Mouse (Mus musculus) cerebral cortex, adult 2 months (tissue): Measurements from ENCODE around the gene Drc1.

Experiments used
- WGBS: fragments of 180-500 bp; shearing (Covaris S2); methylation state at CpG from one replicate; pipeline ENCODE4 v1.1.7; 2018; 5-methylcytosine and 5-hydroxymethylcytosine counted together

Drc1 gene

DNA sequence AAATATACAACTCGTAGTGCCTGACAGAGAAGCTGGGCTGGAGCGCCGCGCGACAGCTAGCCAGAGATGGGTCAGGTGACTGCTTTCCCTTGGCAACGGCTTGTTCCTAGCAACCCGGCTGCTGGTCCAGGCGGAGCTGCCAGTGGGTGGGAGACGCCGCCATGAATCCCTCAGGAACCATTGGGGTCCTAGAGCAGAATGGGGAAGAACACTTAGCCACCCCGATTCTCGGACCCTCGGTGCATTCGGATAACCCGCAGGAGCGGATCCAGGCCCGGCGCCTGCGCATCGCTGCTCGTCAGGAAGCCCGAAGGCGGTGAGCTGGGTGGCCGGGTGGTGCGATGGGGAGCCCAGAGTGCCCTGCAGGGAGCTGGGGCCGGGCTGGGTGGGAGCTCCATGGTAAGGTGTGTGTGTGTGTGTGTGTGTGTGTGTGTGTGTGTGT, at the start of gene Drc1:
Gene Drc1 (plus strand): TSS at position 98 of the 442 bp plus-strand sequence.
- 1% methylated on average over 26 of the region's 26 CpGs for WGBS

- 17% methylated on average over 16 of the region's 16 CpGs for WGBS
Measured at GRCm38 (mm10) chr5:30231891-30232270, 49.3 kb upstream of the Drc1 start.

DNA sequence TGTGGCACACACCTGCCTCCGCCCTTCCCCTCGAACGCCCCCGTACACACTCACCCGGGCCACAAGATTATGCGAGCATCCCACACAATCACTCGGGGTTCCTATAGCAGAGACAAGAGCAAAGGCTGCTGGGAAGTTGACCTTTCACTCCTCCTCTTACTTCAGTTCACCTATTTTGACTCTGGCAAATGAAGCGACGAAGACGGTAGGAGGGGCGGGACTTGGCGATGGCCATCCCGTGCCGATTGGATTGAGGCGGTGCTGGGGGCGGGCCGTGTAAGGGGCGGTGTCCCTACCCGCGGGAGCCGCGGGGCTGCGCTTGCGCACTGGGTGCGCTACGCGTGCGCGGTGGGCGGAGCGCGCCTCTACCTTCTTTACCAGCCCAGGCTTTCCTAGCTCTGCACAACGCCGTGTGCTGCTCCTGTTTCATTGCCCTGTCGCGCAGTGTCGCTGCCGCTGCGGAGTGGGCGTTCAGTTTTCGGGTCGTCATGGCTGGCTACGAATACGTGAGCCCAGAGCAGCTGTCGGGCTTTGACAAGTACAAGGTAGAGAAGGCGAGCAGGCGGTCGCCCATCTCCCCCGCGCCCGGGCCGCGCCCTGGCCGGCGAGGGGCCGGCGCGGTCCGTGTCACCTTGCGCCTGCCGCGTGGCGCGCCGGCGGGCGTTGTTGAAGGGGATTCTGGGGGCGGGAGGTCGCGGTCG, 48.8 kb upstream of the Drc1 start, which contains the start of gene Selenoi:
Gene Selenoi (plus strand): TSS at position 311 of the 701 bp plus-strand sequence.
- WGBS: 6% methylated on average over 71 of the region's 71 CpGs

- 4% methylated on average over 15 of the region's 15 CpGs for WGBS
Measured at GRCm38 (mm10) chr5:30233042-30233441, 48.1 kb upstream of the Drc1 start.

DNA sequence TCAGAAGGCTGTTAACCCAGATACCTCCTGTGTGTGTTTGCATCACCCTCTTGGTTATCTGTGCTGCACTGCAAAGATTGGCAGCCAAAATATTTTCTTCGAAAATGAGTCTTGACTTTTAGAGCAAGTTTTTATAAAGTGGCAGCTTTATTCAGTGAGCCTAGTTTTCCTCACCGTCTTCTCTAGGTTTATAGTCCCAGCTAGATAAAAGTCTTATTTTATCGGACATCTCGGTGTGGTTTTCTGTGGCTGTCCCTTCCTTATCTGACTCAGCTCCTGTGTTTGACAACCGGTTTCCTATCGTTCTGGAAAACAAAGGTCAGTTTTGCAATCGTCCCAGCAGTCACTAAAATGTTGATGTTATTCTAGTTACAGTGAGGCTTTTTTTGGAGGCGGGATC, 47.2 kb upstream of the Drc1 start:
- WGBS: 33% methylated on average over 8 of the region's 8 CpGs

GRCm38 (mm10) chr5:30235641-30236126, 45.5 kb upstream of the Drc1 start:
- 93% methylated on average over 2 of the region's 2 CpGs for WGBS

DNA sequence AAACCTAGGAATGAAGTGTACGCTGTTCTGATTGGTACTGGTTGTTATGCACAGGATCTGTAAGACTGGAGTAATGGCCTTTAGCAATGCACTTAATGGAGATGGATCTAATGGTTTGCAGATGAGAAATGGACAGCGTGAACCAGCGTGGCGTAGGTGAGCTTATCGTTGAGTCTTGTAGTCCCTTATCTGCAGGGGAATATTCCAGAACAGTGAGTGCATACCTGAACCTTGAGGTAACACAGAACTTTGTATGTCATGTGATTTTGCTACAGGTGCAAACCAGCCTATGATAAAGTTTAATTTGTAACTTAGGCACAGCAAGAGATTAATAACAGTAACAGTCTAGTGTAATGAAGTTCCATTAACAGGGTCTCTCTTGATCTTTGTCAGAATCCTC, 42.7 kb upstream of the Drc1 start:
- over 99% methylated on average over 5 of the region's 5 CpGs for WGBS

- 78% methylated on average over 7 of the region's 7 CpGs for WGBS
Measured at GRCm38 (mm10) chr5:30240552-30240951, 40.6 kb upstream of the Drc1 start.

DNA sequence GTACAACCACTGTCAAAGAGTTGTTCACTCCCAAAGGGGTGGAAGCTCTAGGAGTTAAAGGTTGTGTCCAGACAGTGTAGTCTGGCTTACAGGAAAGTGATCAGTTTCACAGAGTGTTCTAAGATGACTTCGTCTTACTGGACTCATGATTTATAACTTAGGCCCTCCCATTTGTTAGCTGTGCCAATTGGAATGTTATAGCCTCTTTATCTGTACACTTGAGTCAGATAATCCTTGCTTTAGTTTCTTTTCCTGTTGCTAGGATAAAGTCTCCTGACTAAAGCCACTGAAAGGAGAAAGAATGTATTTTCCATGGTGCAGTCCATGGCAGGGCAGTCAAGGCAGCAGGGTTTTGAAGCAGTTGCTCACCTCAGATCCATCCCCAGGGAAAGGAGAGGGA, 38.8 kb upstream of the Drc1 start:
- WGBS: 64% methylated on average over 1 of the region's 1 CpGs

DNA sequence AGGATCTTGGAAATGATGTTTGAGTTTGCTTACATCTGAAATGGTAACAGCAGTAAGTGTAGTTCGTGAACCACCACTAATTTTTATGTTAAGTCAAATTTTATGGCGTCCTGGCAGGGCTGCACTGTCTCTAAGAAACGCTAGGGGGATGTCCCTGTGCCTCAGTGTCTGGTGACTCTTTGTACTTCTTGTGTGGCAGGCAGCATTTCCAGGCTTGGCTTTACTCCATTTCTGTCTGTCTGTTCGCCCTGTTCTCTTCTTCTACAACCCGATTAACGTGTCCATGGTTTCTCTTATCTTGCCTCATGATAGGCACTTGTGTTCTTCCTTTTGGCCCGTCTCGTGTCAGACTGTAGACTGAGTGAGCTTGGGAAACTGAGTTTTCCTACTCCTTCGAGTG, 37.4 kb upstream of the Drc1 start:
- WGBS: 54% methylated on average over 9 of the region's 9 CpGs

DNA sequence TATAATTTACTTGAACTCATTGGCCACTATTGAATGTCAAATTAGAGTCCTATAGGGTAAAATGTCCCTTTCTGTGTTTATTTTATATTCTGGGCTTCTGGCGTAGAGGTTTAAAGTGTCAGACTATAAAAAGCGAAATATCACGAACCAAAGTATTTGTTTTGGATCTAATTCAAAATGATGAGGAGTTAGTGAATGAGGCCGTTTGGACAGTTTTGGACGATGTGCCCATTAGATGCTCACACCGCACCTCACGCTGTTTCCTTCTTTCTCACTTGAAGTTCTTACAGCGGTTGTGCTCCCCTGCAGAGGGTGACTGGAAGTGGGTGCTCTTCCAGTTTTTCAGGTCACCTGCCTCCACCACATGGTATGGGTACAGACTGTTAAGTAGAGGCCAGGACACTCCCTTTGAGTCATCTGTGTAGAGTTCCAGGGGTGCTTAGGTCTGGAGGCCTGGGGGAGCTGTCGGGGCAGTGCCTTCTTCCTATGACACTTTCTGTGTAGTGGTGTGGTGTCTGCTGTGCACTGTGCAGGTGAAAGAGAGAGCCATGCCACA, 35.2 kb upstream of the Drc1 start:
- WGBS: 84% methylated on average over 9 of the region's 9 CpGs

GRCm38 (mm10) chr5:30247666-30248065, 33.5 kb upstream of the Drc1 start:
- 98% methylated on average over 1 of the region's 1 CpGs for WGBS

DNA sequence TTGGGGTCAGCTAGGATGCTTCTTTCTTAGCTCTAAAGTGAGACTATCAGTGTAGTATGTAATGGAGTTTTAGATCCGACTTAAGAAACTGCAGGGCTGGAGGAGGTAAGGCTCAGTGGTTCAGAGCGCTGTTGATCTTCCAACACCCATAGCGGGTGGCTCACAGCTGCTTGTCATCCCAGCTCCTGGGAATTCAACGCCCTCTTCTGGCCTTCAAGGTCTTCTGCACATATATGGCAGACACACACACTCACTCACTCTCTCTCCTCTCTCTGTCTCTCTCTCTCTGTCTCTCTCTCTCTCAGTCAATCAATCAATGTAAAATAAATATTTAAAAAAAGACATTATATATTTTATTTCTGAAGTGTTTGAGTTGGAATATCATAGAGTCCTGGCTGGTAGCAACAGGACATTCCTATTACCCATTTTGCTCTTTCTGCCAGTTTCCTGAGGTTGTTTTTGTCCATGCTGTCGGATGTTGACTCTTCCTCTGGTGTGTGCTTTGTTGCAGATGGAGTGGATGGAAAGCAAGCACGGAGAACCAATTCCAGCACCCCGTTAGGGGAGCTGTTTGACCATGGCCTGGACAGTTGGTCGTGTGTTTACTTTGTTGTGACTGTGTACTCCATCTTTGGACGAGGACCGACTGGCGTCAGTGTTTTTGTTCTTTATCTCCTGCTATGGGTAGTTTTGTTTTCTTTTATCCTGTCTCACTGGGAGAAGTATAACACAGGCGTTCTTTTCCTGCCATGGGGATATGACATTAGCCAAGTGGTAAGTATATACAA, 25.4 kb upstream of the Drc1 start:
- WGBS: 85% methylated on average over 12 of the region's 12 CpGs

GRCm38 (mm10) chr5:30258776-30259175, 22.4 kb upstream of the Drc1 start:
- WGBS: 89% methylated on average over 7 of the region's 7 CpGs

DNA sequence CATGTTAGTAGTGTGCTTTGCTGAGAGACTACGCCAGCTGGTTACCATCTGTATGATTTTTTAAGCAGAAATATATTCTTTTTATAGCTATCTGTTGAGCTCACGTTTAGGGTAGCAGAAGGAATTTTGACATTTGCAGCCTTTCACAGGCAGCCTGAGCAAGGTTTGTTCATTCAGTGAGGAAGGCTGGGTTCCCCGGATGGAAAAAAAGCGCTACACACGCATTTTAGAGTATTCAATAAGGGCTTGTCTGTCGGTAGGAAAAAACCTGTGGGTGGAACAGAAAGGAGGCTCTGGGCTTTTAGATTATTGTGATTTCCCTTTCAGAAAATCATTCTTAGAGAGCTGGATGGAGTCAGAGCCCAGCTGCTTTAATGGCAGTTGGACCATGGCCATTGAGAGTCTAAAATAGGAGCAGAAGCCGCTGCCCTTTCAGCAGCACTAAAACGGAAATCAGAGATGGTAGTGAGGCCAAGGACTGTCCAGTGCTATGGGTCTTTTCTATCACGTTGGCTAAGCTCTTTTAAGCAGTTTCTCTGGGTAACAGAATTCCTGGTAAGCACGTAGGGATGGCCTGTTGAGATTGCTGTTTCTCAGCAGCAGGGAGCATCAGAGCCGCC, 10.5 kb upstream of the Drc1 start:
- 27% methylated on average over 11 of the region's 11 CpGs for WGBS

- WGBS: 79% methylated on average over 11 of the region's 11 CpGs
Measured at GRCm38 (mm10) chr5:30271599-30272281, 9.4 kb upstream of the Drc1 start.

DNA sequence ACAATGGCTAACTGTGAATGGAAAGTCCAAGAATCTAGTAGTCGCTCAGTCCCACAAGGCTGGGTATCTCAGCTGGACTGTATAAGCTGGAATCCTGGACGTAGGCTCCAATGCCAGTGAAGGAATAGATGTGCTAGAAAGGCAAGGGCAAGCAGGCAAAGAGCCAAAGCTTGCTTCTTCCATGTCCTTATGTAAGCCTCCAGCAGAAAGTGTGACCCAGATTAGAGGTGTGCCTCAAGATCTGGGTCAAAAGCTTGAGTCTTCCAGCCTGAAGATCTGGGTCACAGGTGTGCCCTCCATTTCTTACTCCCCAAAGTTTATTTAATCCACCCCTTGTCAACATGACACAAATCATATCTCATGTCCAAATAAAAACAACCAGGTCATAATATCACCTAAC, 4.8 kb upstream of the Drc1 start:
- 69% methylated on average over 2 of the region's 2 CpGs for WGBS

DNA sequence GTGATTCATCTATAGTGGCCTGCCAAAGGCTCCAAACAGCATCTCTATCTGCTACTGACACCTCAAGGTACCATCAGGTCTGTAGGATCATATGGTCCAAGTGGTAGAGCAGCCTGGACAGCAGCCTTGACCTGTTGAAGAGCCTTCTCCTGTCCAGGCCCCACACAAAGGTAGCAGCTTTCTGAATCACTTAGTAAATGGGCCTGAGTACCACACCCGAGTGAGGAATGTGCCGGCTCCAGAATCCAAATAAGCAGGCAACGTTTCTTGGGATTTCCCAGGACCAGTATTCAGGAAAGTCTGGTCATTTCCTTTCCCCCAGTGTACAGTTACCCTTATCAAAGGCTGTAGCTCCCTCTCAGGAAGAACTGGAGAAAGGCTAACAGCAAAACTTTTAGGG, 2.2 kb upstream of the Drc1 start:
- 81% methylated on average over 3 of the region's 3 CpGs for WGBS

DNA sequence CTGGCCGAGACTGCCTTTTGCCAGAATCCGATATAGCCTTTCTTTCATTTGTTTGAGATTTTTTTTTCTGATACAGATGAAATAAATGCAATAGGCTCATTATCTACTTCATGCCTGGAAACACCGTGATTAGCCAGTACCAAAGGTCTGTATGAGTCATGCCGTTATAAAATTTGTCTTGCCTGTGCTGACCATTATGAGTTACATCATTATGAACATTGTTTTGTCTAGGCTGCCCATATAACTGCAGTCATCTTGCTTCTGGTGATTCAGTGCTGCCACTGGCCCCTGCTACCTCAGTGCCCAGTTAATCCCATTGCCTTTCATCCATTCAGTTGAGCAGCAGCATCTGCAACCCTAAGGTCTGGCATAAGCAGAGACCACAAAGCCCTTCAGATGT, 1.7 kb upstream of the Drc1 start:
- 92% methylated on average over 4 of the region's 4 CpGs for WGBS

DNA sequence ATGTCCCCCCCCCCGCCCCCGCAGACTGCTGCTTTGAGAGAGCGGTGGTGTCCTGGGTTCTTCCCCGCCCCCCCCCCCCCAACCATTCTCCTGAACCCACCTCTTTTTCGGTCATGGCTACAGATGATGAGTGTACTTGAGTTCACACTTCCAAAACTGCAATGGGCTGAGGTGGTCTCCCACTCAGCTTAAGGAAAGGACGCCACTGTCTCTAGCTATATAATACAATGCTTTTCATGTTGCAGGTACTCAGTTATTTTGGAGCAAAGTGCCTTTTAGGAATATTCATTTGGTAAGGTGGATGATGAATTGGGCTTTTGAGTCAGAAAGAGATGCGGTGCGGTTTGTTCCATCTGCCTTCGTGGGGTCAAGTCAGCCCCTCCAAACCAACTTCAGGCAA, 324 bp upstream of the Drc1 start:
- 24% methylated on average over 9 of the region's 9 CpGs for WGBS

DNA sequence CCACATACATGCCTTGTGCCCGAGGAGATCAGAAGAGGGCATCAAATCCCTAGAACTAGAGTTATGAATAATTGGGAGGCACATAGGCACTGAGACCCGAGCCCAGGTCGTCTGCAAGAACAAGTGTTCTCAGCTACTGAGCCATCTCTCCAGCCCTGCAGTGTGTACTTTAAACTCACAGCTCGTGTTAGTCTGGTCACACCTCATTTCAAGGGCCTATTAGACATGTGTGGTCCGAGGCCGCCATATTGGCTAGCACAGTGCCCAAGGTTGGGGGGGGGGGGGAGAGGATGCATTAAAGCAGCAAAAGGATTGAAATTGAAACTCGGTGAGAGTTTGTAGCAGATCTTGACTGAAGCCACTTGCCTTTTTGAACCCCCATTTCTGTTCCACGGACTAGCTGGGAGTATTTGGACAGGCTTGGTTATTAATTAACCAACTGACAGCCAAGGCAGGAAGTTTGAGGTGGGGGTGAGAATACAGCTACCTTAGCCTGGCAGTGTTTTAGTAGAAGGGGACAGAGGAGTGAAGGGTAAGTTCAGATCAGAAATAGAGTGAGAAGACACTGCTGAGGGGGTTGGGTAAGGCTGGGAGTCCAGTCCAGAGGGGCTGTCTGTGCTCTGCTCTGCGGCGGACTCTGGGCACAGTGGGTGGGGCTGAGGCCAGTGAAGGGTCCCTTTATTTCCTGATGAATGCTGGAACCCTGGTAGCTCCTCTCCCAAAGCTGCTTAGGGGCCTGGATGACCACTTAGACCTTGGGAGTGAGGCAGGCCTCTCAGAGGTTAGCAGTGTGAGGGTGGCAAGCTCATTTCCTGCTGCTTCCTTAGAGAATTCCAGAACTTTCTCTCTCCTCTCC, 5.0 kb downstream of the Drc1 start:
- WGBS: 82% methylated on average over 10 of the region's 10 CpGs
